Mouse (Mus musculus) C2C12 (cell line): ENCODE measurements at regions not wholly inside any gene's neighbourhood (a gene's known extent, or its start where the extent isn't known, plus 50 kb on each side); places are given as distances from the start of the nearest gene placed in this dataset.

Experiments used
- H3K27me3 ChIP-seq: one replicate; pipeline ENCODE4 v1.6.1; 2011; ENCODE audit not compliant: control insufficient read depth, insufficient read depth, insufficient read length
- H3K36me3 ChIP-seq: one replicate; pipeline ENCODE4 v1.6.1; 2011; ENCODE audit not compliant: control insufficient read depth, insufficient read depth
- H3K4me3 ChIP-seq: one replicate; pipeline ENCODE4 v1.5.1; 2011; ENCODE audit warnings: mild to moderate bottlenecking, control low read depth; ENCODE audit not compliant: poor library complexity, insufficient read depth, severe bottlenecking
- H3K79me2 ChIP-seq: one replicate; pipeline ENCODE4 v1.6.1; 2011; ENCODE audit not compliant: control insufficient read depth, insufficient read depth
- H3K79me3 ChIP-seq: one replicate; pipeline ENCODE4 v1.6.1; 2011; ENCODE audit warnings: low read depth, control low read depth
- H3ac ChIP-seq: one replicate; pipeline ENCODE3; 2011; ENCODE audit warnings: low read depth; ENCODE audit not compliant: control insufficient read depth, insufficient read length
- CEBPB ChIP-seq: IDR thresholded peaks from one replicate; pipeline ENCODE4 v1.6.1; 2011; ENCODE audit warnings: low read depth, mild to moderate bottlenecking, control low read depth, moderate library complexity
- CTCF ChIP-seq: IDR thresholded peaks from one replicate; pipeline ENCODE4 v1.5.1; 2011; ENCODE audit not compliant: control insufficient read depth, insufficient read depth, insufficient read length
- FOSL1 ChIP-seq: IDR thresholded peaks from one replicate; pipeline ENCODE4 v1.8.0; 2011; ENCODE audit warnings: mild to moderate bottlenecking, low read length; ENCODE audit not compliant: poor library complexity, insufficient read depth, severe bottlenecking
- MAX ChIP-seq: IDR thresholded peaks from one replicate; pipeline ENCODE4 v1.6.1; 2011; ENCODE audit warnings: mild to moderate bottlenecking, control low read depth
- MYOD1 ChIP-seq: IDR thresholded peaks from one replicate; pipeline ENCODE4 v1.6.1; 2011; ENCODE audit warnings: low read depth; ENCODE audit not compliant: control insufficient read depth, insufficient read length
- MYOG ChIP-seq: IDR thresholded peaks from one replicate; pipeline ENCODE4 v1.6.1; 2011; ENCODE audit not compliant: control insufficient read depth, insufficient read length; ENCODE audit errors: extremely low read depth
- USF1 ChIP-seq: IDR thresholded peaks from one replicate; pipeline ENCODE4 v1.6.1; 2011; ENCODE audit warnings: low read depth, mild to moderate bottlenecking, control low read depth, moderate library complexity

GRCm38 (mm10) chr10:126521836-126522815 is 379.0 kb downstream of the Atp23 start:
- Histone ChIP-seq H3ac (no peak overlapping the region), H3K36me3 (no peaks in the 10 kb centered on the region), H3K4me3 (no peak overlapping the region), H3K27me3 (no peaks in the 10 kb centered on the region), H3K79me3 (no peaks in the 10 kb centered on the region), H3K79me2 (no peaks in the 10 kb centered on the region)
- TF ChIP-seq FOSL1 (no peak), MAX (no peak), MYOD1 (no peak), CEBPB (no peak), CTCF (no peak), MYOG (no peak), USF1 (no peak)

- no peak for TF ChIP-seq USF1
- TF ChIP-seq MYOD1 = no peak
- no peak for TF ChIP-seq FOSL1
- no peak for TF ChIP-seq CTCF
- no peak for TF ChIP-seq MAX
- TF ChIP-seq CEBPB = no peak
- no peaks in the 10 kb centered on the region for H3K36me3 ChIP-seq
- H3ac ChIP-seq = no peak overlapping the region
- H3K4me3 ChIP-seq = no peak overlapping the region
- H3K79me2 ChIP-seq = no peaks in the 10 kb centered on the region
- H3K79me3 ChIP-seq = no peaks in the 10 kb centered on the region
- no peaks in the 10 kb centered on the region for H3K27me3 ChIP-seq
Measured at GRCm38 (mm10) chr10:126520973-126521372, 380.2 kb downstream of the Atp23 start.

- no peak for TF ChIP-seq USF1
- TF ChIP-seq CTCF = no peak
- TF ChIP-seq MAX = no peak
- TF ChIP-seq MYOG = no peak
- TF ChIP-seq CEBPB = no peak
- Histone ChIP-seq H3ac (no peak overlapping the region), H3K4me3 (no peak overlapping the region), H3K79me3 (no peaks in the 10 kb centered on the region), H3K79me2 (no peaks in the 10 kb centered on the region), H3K27me3 (no peaks in the 10 kb centered on the region), H3K36me3 (no peaks in the 10 kb centered on the region)
Measured at GRCm38 (mm10) chr10:126513185-126513584, 388.0 kb downstream of the Atp23 start.

GRCm38 (mm10) chr10:126511511-126511910 is 389.6 kb downstream of the Atp23 start:
- TF ChIP-seq CTCF (no peak), MYOD1 (no peak), CEBPB (no peak), USF1 (no peak), FOSL1 (no peak), MAX (no peak), MYOG (no peak)
- Histone ChIP-seq H3K4me3 (no peak overlapping the region), H3K36me3 (no peaks in the 10 kb centered on the region), H3ac (no peak overlapping the region), H3K27me3 (no peaks in the 10 kb centered on the region), H3K79me3 (no peaks in the 10 kb centered on the region), H3K79me2 (no peaks in the 10 kb centered on the region)

- no peak overlapping the region for H3K4me3 ChIP-seq
- no peaks in the 10 kb centered on the region for H3K27me3 ChIP-seq
- H3K79me2 ChIP-seq = no peaks in the 10 kb centered on the region
- no peak for TF ChIP-seq CEBPB
- no peak for TF ChIP-seq MYOD1
- no peak for TF ChIP-seq MYOG
- TF ChIP-seq CTCF = no peak
- TF ChIP-seq USF1 = no peak
- TF ChIP-seq FOSL1 = no peak
- TF ChIP-seq MAX = no peak
- no peak overlapping the region for H3ac ChIP-seq
- H3K36me3 ChIP-seq = no peaks in the 10 kb centered on the region
- H3K79me3 ChIP-seq = no peaks in the 10 kb centered on the region
Measured at GRCm38 (mm10) chr10:126505988-126506387, 395.2 kb downstream of the Atp23 start.
